Mouse (Mus musculus): ENCODE results near the gene Rnf31.
A peak's percentile ranks its signal among the peaks of the same experiment; 100 is the strongest.

DNA sequence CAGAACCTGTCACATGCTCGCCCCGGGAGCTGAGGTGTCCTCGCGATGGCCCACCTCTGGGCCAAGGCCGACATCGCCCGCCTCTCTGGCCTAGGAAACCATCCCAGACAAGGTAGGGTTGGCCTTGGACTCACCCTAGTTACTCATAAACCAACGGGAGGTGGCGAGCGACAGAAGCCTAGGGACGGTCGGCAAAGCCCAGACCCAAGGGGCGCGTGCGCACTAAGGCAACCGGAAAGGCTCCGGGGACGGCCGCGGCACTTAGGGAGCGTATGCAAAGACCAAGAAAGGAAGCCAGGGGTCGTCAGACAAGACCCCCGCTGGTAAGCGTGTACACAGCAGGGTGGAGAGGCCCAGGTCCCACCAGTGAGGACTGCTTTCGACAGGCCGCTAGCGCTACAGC is 31.7 kb upstream of the Rnf31 start, which contains the start of gene Dcaf11:
- peak; percentile 63 for TF ChIP-seq CTCF (IDR thresholded peaks at IDR 0.05; ENCODE audit: low read depth)
- peak; percentile 56 for TF ChIP-seq EP300 (IDR thresholded peaks at IDR 0.05; ENCODE audit: low read depth)

Measured in liver, embryonic 14.5 days (tissue).